Mouse (Mus musculus) neural tube, embryonic 15.5 days (tissue): ENCODE measurements around the gene Crispld2. TPM values are rescaled to one million over a fixed set of nuclear protein-coding genes. Genes with fewer than 3 reads are reported as not detected.

ENCODE experiments used
- ATAC-seq: fragments of 200-750 bp; cut with Nextera tagmentation; 2 replicates; pipeline ENCODE4 v1.8.0; 2017; ENCODE audit warnings: mild to moderate bottlenecking, moderate TSS enrichment, moderate library complexity; ENCODE audit not compliant: low FRiP score
- H3K27ac ChIP-seq: fragments of 300-500 bp; sonication (generic); replicated peaks from 2 replicates; pipeline ENCODE4 v1.5.1; 2015; ENCODE audit warnings: mild to moderate bottlenecking, inconsistent platforms
- H3K27me3 ChIP-seq: fragments of 300-500 bp; sonication (generic); replicated peaks from 2 replicates; pipeline ENCODE4 v1.6.1; 2015; ENCODE audit warnings: inconsistent platforms
- H3K36me3 ChIP-seq: fragments of 300-500 bp; sonication (generic); 2 replicates; pipeline ENCODE4 v1.6.1; 2015; ENCODE audit warnings: inconsistent platforms
- H3K4me1 ChIP-seq: fragments of 300-500 bp; sonication (generic); 2 replicates; pipeline ENCODE4 v1.6.1; 2015; ENCODE audit warnings: inconsistent platforms
- H3K4me2 ChIP-seq: fragments of 300-500 bp; sonication (generic); 2 replicates; pipeline ENCODE4 v1.6.1; 2015; ENCODE audit warnings: inconsistent platforms, mild to moderate bottlenecking, moderate library complexity
- H3K4me3 ChIP-seq: fragments of 300-500 bp; sonication (generic); replicated peaks from 2 replicates; pipeline ENCODE4 v1.5.1; 2015; ENCODE audit warnings: mild to moderate bottlenecking, inconsistent platforms
- H3K9ac ChIP-seq: fragments of 300-500 bp; sonication (generic); replicated peaks from 2 replicates; pipeline ENCODE4 v1.6.1; 2015; ENCODE audit warnings: mild to moderate bottlenecking, inconsistent platforms
- H3K9me3 ChIP-seq: fragments of 300-500 bp; sonication (generic); replicated peaks from 2 replicates; pipeline ENCODE4 v1.6.1; 2016; ENCODE audit warnings: inconsistent platforms
- WGBS: fragments of 180-500 bp; shearing (Covaris S2); methylation state at CpG from one replicate; pipeline ENCODE4 v1.1.7; 2015; ENCODE audit warnings: mixed read lengths; 5-methylcytosine and 5-hydroxymethylcytosine counted together
- polyA plus RNA-seq: library from polyadenylated mRNA; unstranded; fragments of >200 nt; fragmentation: Nextera tagmentation; extraction: Ambion mirVana; gene quantifications from 2 replicates; pipeline ENCODE4 v1.2.1, GENCODE M21; 2015

Gene Crispld2
- polyA plus RNA-seq, 1 experiment from 2014 or later, result 2.6 TPM

DNA sequence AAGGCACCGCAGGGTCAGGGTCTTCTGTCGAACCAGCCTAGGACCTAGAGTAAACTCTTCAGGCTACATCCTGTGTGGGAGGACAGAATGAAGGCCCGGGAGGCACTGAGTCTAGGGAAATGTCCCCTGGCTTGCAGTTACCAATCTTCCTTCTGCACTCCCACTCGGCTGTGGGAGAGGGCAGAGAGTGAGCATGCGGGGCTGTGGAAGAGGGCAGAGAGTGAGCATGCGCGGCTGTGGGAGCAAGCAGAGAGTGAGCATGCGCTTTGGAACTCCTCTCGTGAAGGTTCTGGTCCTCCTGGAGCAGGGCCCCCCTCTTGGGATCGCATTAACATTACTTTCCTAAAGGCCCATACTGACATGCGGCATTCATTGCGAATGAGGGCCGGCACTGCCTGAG, 25.1 kb downstream of the Crispld2 start:
- Histone ChIP-seq H3K4me1 (peaks cover 3% of the 10 kb centered on the region), H3K27ac (no peak overlapping the region), H3K4me2 (no peak overlapping the region), H3K27me3 (no peaks in the 10 kb centered on the region), H3K4me3 (no peak overlapping the region), H3K9me3 (no peaks in the 10 kb centered on the region), H3K9ac (no peak overlapping the region), H3K36me3 (no peaks in the 10 kb centered on the region)
- WGBS, result 90% methylated on average over 13 of the region's 13 CpGs
- ATAC-seq, result no peak

DNA sequence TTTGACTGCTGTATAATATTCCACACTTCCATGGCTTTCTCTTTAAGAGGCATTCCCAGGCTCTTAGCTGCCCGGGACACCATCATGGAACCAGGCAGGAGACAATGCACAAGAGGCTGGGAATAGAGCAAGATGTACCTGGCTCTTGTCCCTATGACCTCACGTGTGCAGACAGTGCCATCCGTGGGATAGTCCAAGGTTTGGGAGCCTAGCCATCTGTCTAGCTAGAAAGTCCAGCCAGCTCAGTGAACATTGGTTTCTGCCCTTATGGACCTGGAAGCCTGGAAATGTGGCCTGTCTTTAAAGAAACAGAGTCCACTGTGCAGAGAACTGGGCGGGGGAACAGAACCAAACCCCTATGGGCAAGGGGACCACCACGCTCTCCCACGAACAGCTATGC, 25.5 kb downstream of the Crispld2 start:
- ATAC-seq, result no peak
- H3K4me1 ChIP-seq, result peaks cover 3% of the 10 kb centered on the region
- WGBS, result 96% methylated on average over 6 of the region's 6 CpGs
- no peak overlapping the region for H3K27ac ChIP-seq
- no peak overlapping the region for H3K4me2 ChIP-seq
- H3K36me3 ChIP-seq, result no peaks in the 10 kb centered on the region
- no peak overlapping the region for H3K9ac ChIP-seq
- no peaks in the 10 kb centered on the region for H3K9me3 ChIP-seq
- H3K4me3 ChIP-seq, result no peak overlapping the region
- no peaks in the 10 kb centered on the region for H3K27me3 ChIP-seq

- H3K4me3 ChIP-seq, result no peak overlapping the region
- no peaks in the 10 kb centered on the region for H3K36me3 ChIP-seq
- no peak overlapping the region for H3K27ac ChIP-seq
- H3K9me3 ChIP-seq, result no peaks in the 10 kb centered on the region
- 29% methylated on average over 6 of the region's 6 CpGs for WGBS
- H3K4me1 ChIP-seq, result no peaks in the 10 kb centered on the region; the same call in 1 of the 2 replicates
- H3K4me2 ChIP-seq, result no peak overlapping the region
- ATAC-seq, result no peak
- no peak overlapping the region for H3K9ac ChIP-seq
- H3K27me3 ChIP-seq, result no peaks in the 10 kb centered on the region
Observed at GRCm38 (mm10) chr8:120018379-120018778, 26.1 kb downstream of the Crispld2 start.

- no peaks in the 10 kb centered on the region for H3K27me3 ChIP-seq
- no peaks in the 10 kb centered on the region for H3K9me3 ChIP-seq
- H3K9ac ChIP-seq, result no peak overlapping the region
- H3K4me1 ChIP-seq, result no peaks in the 10 kb centered on the region; the same call in 1 of the 2 replicates
- WGBS, result 65% methylated on average over 5 of the region's 5 CpGs
- ATAC-seq, result no peak
- H3K4me3 ChIP-seq, result no peak overlapping the region
- H3K4me2 ChIP-seq, result no peak overlapping the region
- no peak overlapping the region for H3K27ac ChIP-seq
- no peaks in the 10 kb centered on the region for H3K36me3 ChIP-seq
Observed at GRCm38 (mm10) chr8:120019297-120019696, 27.1 kb downstream of the Crispld2 start.

GRCm38 (mm10) chr8:120020298-120020697, 28.1 kb downstream of the Crispld2 start:
- 86% methylated on average over 7 of the region's 7 CpGs for WGBS
- Histone ChIP-seq H3K4me2 (no peak overlapping the region), H3K4me1 (no peaks in the 10 kb centered on the region), H3K9ac (no peak overlapping the region), H3K9me3 (no peaks in the 10 kb centered on the region), H3K27ac (no peak overlapping the region), H3K36me3 (no peaks in the 10 kb centered on the region), H3K4me3 (no peak overlapping the region), H3K27me3 (no peaks in the 10 kb centered on the region)
- ATAC-seq, result no peak

DNA sequence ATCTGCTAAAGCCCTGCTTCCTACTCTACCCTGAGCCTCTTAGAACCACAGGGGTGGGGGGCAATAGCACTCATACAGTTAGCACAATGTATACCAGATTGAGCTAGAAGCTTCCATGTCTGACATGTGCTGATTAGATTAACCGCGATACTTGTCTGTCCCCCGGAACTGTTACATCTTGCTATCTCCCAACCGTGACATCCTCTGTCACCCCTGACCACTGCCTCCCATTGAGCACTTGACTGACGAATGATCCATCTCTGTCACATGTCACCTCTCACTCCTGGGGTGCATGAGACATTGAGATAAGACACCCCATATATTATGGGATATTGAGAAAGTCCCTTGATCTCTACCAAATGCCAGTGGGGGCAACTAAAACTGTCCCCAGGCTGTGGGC, 34.0 kb downstream of the Crispld2 start:
- Histone ChIP-seq H3K9ac (no peak overlapping the region), H3K9me3 (no peaks in the 10 kb centered on the region), H3K27ac (no peak overlapping the region), H3K4me3 (no peak overlapping the region), H3K27me3 (no peaks in the 10 kb centered on the region), H3K36me3 (no peaks in the 10 kb centered on the region), H3K4me2 (no peak overlapping the region), H3K4me1 (no peaks in the 10 kb centered on the region)
- WGBS, result 90% methylated on average over 5 of the region's 5 CpGs
- no peak for ATAC-seq

DNA sequence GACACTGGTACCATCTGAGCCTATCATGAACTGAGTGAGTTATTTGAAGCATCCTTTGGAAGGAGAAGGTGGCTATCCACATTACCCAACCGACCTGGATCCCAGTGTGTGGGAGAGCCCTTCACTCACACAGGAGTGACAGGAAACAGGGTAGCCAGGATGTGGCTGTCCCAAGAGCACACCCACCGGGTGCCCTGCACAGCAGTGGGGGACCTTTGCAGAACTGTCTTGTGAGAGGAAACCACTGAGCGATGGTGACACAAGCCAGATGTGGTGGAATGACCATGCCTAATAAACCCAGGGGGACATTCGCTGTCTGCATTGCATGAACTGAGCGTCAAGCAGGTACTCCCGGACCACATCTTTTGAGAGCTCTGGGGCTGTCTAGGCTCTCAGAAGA, 34.8 kb downstream of the Crispld2 start:
- 80% methylated on average over 6 of the region's 6 CpGs for WGBS

GRCm38 (mm10) chr8:120030447-120030846, 38.2 kb downstream of the Crispld2 start:
- Histone ChIP-seq H3K9me3 (no peaks in the 10 kb centered on the region), H3K27me3 (no peaks in the 10 kb centered on the region), H3K9ac (no peak overlapping the region), H3K4me3 (no peak overlapping the region), H3K36me3 (no peaks in the 10 kb centered on the region), H3K27ac (no peak overlapping the region), H3K4me1 (no peaks in the 10 kb centered on the region), H3K4me2 (no peak overlapping the region)
- ATAC-seq, result no peak
- 84% methylated on average over 5 of the region's 5 CpGs for WGBS

More for the DNA sequence above, 34.8 kb downstream of the Crispld2 start:
- no peak for ATAC-seq
- Histone ChIP-seq H3K27ac (no peak overlapping the region), H3K9me3 (no peaks in the 10 kb centered on the region), H3K27me3 (no peaks in the 10 kb centered on the region), H3K4me2 (no peak overlapping the region), H3K9ac (no peak overlapping the region), H3K4me1 (no peaks in the 10 kb centered on the region), H3K36me3 (no peaks in the 10 kb centered on the region), H3K4me3 (no peak overlapping the region)

DNA sequence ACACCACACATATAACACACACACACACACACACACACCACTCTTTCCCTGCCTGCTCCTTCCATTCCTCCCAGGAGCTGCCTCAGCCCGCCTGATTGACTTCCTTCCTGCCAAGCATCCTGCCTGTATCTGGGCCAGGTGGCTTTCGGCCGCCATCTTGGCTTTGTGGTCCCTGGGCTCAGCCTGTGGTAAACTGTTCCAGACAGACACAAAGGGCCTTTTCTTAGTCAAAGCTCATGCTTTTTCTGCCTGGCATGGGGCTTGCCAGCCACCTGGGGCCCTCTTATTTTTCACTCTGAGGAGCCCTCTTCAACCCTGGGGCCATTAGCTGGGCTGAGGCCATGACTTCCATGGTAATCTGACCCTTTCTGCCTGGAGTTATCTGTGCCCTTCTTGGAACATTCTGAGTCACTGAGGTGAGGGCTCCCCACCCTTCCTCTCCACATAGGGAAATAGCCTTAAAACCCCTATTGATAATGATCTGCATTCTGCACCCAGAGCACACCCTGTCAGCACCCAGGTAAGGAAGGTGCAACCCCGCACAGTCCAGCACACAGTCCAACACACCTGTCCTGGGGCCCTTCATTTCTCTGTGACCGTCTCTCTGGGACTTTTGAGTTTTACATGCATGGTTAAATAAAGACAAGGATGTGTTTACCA, 40.4 kb downstream of the Crispld2 start:
- ATAC-seq, result no peak
- no peaks in the 10 kb centered on the region for H3K4me1 ChIP-seq
- H3K4me2 ChIP-seq, result no peak overlapping the region
- no peak overlapping the region for H3K4me3 ChIP-seq
- WGBS, result 85% methylated on average over 5 of the region's 5 CpGs
- no peak overlapping the region for H3K9ac ChIP-seq
- no peaks in the 10 kb centered on the region for H3K36me3 ChIP-seq
- H3K9me3 ChIP-seq, result no peaks in the 10 kb centered on the region
- H3K27ac ChIP-seq, result no peak overlapping the region
- H3K27me3 ChIP-seq, result no peaks in the 10 kb centered on the region

DNA sequence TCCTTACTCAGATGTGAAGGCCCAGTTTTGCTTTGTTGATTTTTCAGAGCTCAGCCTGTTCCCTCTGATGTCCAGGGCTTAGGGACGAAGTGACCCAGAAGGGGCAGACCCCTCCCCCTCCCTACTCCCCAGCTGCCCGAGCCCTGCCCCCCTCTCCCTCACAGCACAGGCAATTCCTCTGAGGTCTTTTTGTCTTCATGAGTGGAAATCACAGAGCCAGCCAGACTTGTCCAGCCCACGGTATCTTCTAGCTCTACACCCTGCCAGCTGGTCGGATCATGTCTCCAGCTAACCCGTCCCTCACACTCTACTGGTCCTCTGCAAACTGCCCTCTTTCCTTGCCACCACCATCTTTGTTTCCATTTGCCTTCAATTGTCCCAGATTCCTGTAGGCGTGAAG, 42.2 kb downstream of the Crispld2 start:
- WGBS, result 32% methylated on average over 6 of the region's 6 CpGs
- Histone ChIP-seq H3K4me1 (no peaks in the 10 kb centered on the region), H3K4me3 (no peak overlapping the region), H3K4me2 (no peak overlapping the region), H3K27ac (no peak overlapping the region), H3K36me3 (no peaks in the 10 kb centered on the region), H3K27me3 (no peaks in the 10 kb centered on the region), H3K9ac (no peak overlapping the region), H3K9me3 (no peaks in the 10 kb centered on the region)
- ATAC-seq, result no peak

DNA sequence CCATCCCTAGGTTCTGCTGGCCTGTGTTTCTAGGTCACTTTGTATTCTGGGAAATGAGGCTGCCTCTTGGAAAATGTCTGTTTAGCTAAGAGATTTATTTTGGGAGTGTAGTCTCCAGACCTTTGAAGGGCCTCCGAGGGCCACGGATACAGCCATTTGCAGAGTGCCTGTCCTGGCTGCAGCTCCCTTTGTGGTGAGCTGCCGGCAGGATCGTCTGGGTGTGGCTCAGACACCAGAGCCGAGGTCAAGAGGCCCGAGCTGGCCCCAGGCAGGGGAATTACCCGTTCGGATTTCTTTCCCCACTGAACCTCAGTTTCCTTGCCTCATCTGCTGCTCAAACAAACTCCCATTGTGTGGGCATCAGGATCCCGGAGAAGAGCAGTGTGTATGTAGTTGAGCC, 43.9 kb downstream of the Crispld2 start:
- H3K4me1 ChIP-seq, result no peaks in the 10 kb centered on the region
- H3K9me3 ChIP-seq, result no peaks in the 10 kb centered on the region
- no peak overlapping the region for H3K4me3 ChIP-seq
- no peak for ATAC-seq
- no peak overlapping the region for H3K27ac ChIP-seq
- no peaks in the 10 kb centered on the region for H3K27me3 ChIP-seq
- whole genome bisulfite sequencing, result 26% methylated on average over 9 of the region's 9 CpGs
- no peak overlapping the region for H3K4me2 ChIP-seq
- no peaks in the 10 kb centered on the region for H3K36me3 ChIP-seq
- H3K9ac ChIP-seq, result no peak overlapping the region

- Histone ChIP-seq H3K36me3 (no peaks in the 10 kb centered on the region), H3K27me3 (no peaks in the 10 kb centered on the region), H3K4me2 (no peak overlapping the region), H3K9me3 (no peaks in the 10 kb centered on the region), H3K27ac (no peak overlapping the region), H3K9ac (no peak overlapping the region), H3K4me1 (no peaks in the 10 kb centered on the region), H3K4me3 (no peak overlapping the region)
- whole genome bisulfite sequencing, result 81% methylated on average over 4 of the region's 4 CpGs
- ATAC-seq, result no peak
Observed at GRCm38 (mm10) chr8:120036578-120036977, 44.3 kb downstream of the Crispld2 start.
